Mouse (Mus musculus) MEL (cell line): ENCODE data around the gene Npas3.

ENCODE experiments used
- CTCF ChIP-seq, 3 experiments: IDR thresholded peaks in 2 of 3; conservative IDR thresholded peaks in 1 of 3; 2 replicates each; pipeline ENCODE4 v1.5.1; 2011 to 2012; ENCODE audit warnings: low read length in 3 of 3, low read depth in 2 of 3, mild to moderate bottlenecking in 2 of 3, improper control_type of control experiment in 1 of 3, inconsistent platforms in 1 of 3, mixed read lengths in 1 of 3, moderate library complexity in 1 of 3; ENCODE audit not compliant: control insufficient read depth in 1 of 3, insufficient read depth in 1 of 3, poor library complexity in 1 of 3, severe bottlenecking in 1 of 3
- EP300 ChIP-seq, 2 experiments: IDR thresholded peaks; 2 replicates each; pipeline ENCODE4 v1.6.1; 2011; ENCODE audit warnings: improper control_type of control experiment in 2 of 2, low read length in 2 of 2, low read depth in 1 of 2, mild to moderate bottlenecking in 1 of 2
- MAFK ChIP-seq: IDR thresholded peaks from 2 replicates; pipeline ENCODE4 v1.6.1; 2011; ENCODE audit warnings: low read depth, mild to moderate bottlenecking, low read length, improper control_type of control experiment, borderline replicate concordance
- POLR2AphosphoS2 ChIP-seq: IDR thresholded peaks from 2 replicates; pipeline ENCODE4 v1.6.1; 2011; ENCODE audit warnings: low read length, improper control_type of control experiment
- ZKSCAN1 ChIP-seq: IDR thresholded peaks from 2 replicates; pipeline ENCODE4 v1.6.1; 2012; ENCODE audit warnings: low read depth, mild to moderate bottlenecking, inconsistent platforms, low read length, improper control_type of control experiment, moderate library complexity

- TF ChIP-seq CTCF (IDR thresholded peaks at IDR 0.05 in 2 of 3, conservative IDR thresholded peaks at IDR 0.05 in 1 of 3; ENCODE audit: control insufficient read depth in 1 of 3, insufficient read depth in 1 of 3, low read depth in 2 of 3, low read length in 3 of 3, poor library complexity in 1 of 3, severe bottlenecking in 1 of 3) = no peak
- TF ChIP-seq POLR2AphosphoS2 = no peak
- TF ChIP-seq ZKSCAN1 = no peak
- no peak for TF ChIP-seq EP300 (IDR thresholded peaks at IDR 0.05; ENCODE audit: low read depth in 1 of 2, low read length in 2 of 2)
- no peak for TF ChIP-seq MAFK
Measured at GRCm38 (mm10) chr12:53719896-53720295, 471.4 kb downstream of the Npas3 start.
